16 mouse cellular contexts compared by ENCODE assay signal in genomic region chr4:133018263-133018798, GRCm38 (mm10). TPM values are rescaled to one million over a fixed set of nuclear protein-coding genes. Genes with fewer than 3 reads are reported as not detected.
DNase-seq lines count a peak whose midpoint lies in the region; ATAC-seq and TF ChIP-seq lines count a peak whose summit lies in the region.
"Had no signal": no experiment of that assay in that cellular context is flagged by ENCODE, and none has a peak within 500 bp of the region (broad histone marks: within the 10 kb centered on the region; RNA-seq: fewer than 3 reads in every experiment).

No protein-coding gene starts in this region.

- H3K36me3 ChIP-seq in heart, embryonic 13.5 days: peaks cover 20% of the 10 kb centered on the region; the same call in 1 of the 2 replicates
- peaks cover 9% of the 10 kb centered on the region for H3K36me3 ChIP-seq in limb, embryonic 13.5 days
- H3K36me3 ChIP-seq: midbrain, embryonic 15.5 days had no signal

- H3K27me3 ChIP-seq in heart, embryonic 13.5 days (replicated peaks): no peaks in the 10 kb centered on the region
- H3K27me3 ChIP-seq in limb, embryonic 13.5 days: no peaks in the 10 kb centered on the region
- H3K27me3 ChIP-seq: CH12.LX; midbrain, embryonic 15.5 days had no signal

- peaks cover 98% of the 10 kb centered on the region for H3K4me1 ChIP-seq in heart, embryonic 13.5 days
- peaks cover 99% of the 10 kb centered on the region for H3K4me1 ChIP-seq in limb, embryonic 13.5 days

- WGBS in heart, embryonic 13.5 days: 65% methylated on average over 3 of the region's 3 CpGs
- 67% methylated on average over 3 of the region's 3 CpGs for WGBS in limb, embryonic 13.5 days

- ATAC-seq in heart, embryonic 13.5 days (ENCODE audit: extremely low read depth, insufficient number of reproducible peaks, low FRiP score, low TSS enrichment): no peak
- no peak for ATAC-seq in limb, embryonic 13.5 days (ENCODE audit: low FRiP score, low read depth)
- ATAC-seq in megakaryocyte progenitor cell, adult 5-6 weeks (replicated peaks; ENCODE audit: poor library complexity): no peak
- ATAC-seq: forebrain, postnatal 0 days; inflammation-experienced regulatory T-cells, adult 6 months; midbrain, embryonic 15.5 days had no signal

- no peak overlapping the region for H3K4me2 ChIP-seq in heart, embryonic 13.5 days
- H3K4me2 ChIP-seq in limb, embryonic 13.5 days (replicated peaks): peak overlapping the region; percentile 98; the same call in 1 of the 2 replicates
- H3K4me2 ChIP-seq: midbrain, embryonic 15.5 days had no signal

- TF ChIP-seq CTCF in left cerebral cortex, adult 2 months (IDR thresholded peaks at IDR 0.05): no peak

- H3K27ac ChIP-seq in heart, embryonic 13.5 days (replicated peaks): peak overlapping the region; percentile 98; the same call in 1 of the 2 replicates
- H3K27ac ChIP-seq in left cerebral cortex, adult 2 months: peak overlapping the region; percentile 71
- H3K27ac ChIP-seq in limb, embryonic 13.5 days: no peak overlapping the region
- H3K27ac ChIP-seq: midbrain, embryonic 15.5 days had no signal

- H3K9me3 ChIP-seq in heart, embryonic 13.5 days: no peaks in the 10 kb centered on the region
- no peaks in the 10 kb centered on the region for H3K9me3 ChIP-seq in limb, embryonic 13.5 days
- H3K9me3 ChIP-seq: midbrain, embryonic 15.5 days had no signal

- peak overlapping the region; percentile 71 for H3K9ac ChIP-seq in heart, embryonic 13.5 days
- peak overlapping the region; percentile 19 for H3K9ac ChIP-seq in limb, embryonic 13.5 days
- H3K9ac ChIP-seq: forebrain, postnatal 0 days; midbrain, embryonic 15.5 days had no signal

- no peak overlapping the region for H3K4me3 ChIP-seq in heart, embryonic 13.5 days
- no peak overlapping the region for H3K4me3 ChIP-seq in left cerebral cortex, adult 2 months
- H3K4me3 ChIP-seq in limb, embryonic 13.5 days: no peak overlapping the region
- H3K4me3 ChIP-seq: midbrain, embryonic 15.5 days had no signal

- intact Hi-C loops in heart, postnatal 14 days (cut with DNase I): loop anchor here (10.0 kb wide), 1 partner anchor 96 kb away; no protein-coding TSS in a partner anchor
- intact Hi-C loops in left cerebral cortex, adult 2 months (cut with DNase I): no loop called here
- intact Hi-C loops in left cerebral cortex, postnatal 4 days (cut with DNase I): loop anchor here (10.0 kb wide), 1 partner anchor 196 kb away; the partner anchor contains the start of genes Cd164l2 and Gpr3

- peak; percentile 4 for DNase-seq in adrenal gland, adult 2 months
- no peak for DNase-seq in adrenal gland, postnatal 25 days
- DNase-seq in heart, postnatal 14 days: no peak
- no peak for DNase-seq in left cerebral cortex, adult 2 months (ENCODE audit: extremely low spot score in 1 of 2, low spot score in 2 of 2)
- no peak for DNase-seq in left cerebral cortex, postnatal 4 days
- DNase-seq: forebrain, postnatal 0 days; gastrocnemius, postnatal 25 days; right cerebral cortex, postnatal 14 days; thymus, postnatal 36 days had no signal

RNA-seq across cellular contexts. Expression of gene Ahdc1, which starts 7.3 kb away (rescaled TPM):
- 10 to 100 TPM; 64.3 to 88.3 TPM for total RNA-seq in adrenal gland, adult 2 months (2021)
- polyA plus RNA-seq in adrenal gland, adult 2 months (2012; rRNA removed): 78.1 and 88.7 TPM in 2 replicates
- 91.4 and 96.4 TPM in 2 replicates for total RNA-seq in adrenal gland, postnatal 25 days (2021)
- polyA plus RNA-seq in heart, embryonic 13.5 days (2015; fragmentation: Nextera tagmentation; extraction: Ambion mirVana): 6.5 and 6.9 TPM in 2 replicates
- total RNA-seq in heart, postnatal 14 days (2021): 10 to 100 TPM; 55.2 to 59.1 TPM
- total RNA-seq in left cerebral cortex, adult 2 months (2021): 100 to 1,000 TPM; 108 to 132 TPM
- total RNA-seq in left cerebral cortex, postnatal 4 days (2021): 100 to 1,000 TPM in 1 of 2 experiments, 10 to 100 TPM in 1; 94.1 to 102 TPM
- 11.3 and 11.5 TPM in 2 replicates for polyA plus RNA-seq in limb, embryonic 13.5 days (2015; fragmentation: Nextera tagmentation; extraction: Ambion mirVana)
- 4.1 and 5.3 TPM in 2 replicates for total RNA-seq in megakaryocyte progenitor cell, adult 5-6 weeks (2015)
- total RNA-seq in megakaryocyte progenitor cell, adult 5-6 weeks (2017): 0.81 and 3.8 TPM in 2 replicates

RNA-seq across cellular contexts. Expression of gene Fgr, which starts 44.4 kb away (rescaled TPM):
- total RNA-seq in adrenal gland, adult 2 months (2021): under 1 TPM; 0.29 to 0.93 TPM
- polyA plus RNA-seq in adrenal gland, adult 2 months (2012; rRNA removed): 0.29 and 0.56 TPM in 2 replicates
- total RNA-seq in adrenal gland, postnatal 25 days (2021): 0.33 TPM in 1 of 2 replicates, not detected in the other
- 0.21 and 0.23 TPM in 2 replicates for polyA plus RNA-seq in heart, embryonic 13.5 days (2015; fragmentation: Nextera tagmentation; extraction: Ambion mirVana)
- total RNA-seq in heart, postnatal 14 days (2021): under 1 TPM; 0.43 to 0.49 TPM
- under 1 TPM; 0.23 TPM for total RNA-seq in left cerebral cortex, adult 2 months (2021)
- under 1 TPM; 0.42 to 0.44 TPM for total RNA-seq in left cerebral cortex, postnatal 4 days (2021)
- polyA plus RNA-seq in limb, embryonic 13.5 days (2015; fragmentation: Nextera tagmentation; extraction: Ambion mirVana): 0.19 and 0.26 TPM in 2 replicates
- total RNA-seq in megakaryocyte progenitor cell, adult 5-6 weeks (2015): 3.2 and 3.4 TPM in 2 replicates
- total RNA-seq in megakaryocyte progenitor cell, adult 5-6 weeks (2017): 2.5 and 3.0 TPM in 2 replicates
- total RNA-seq: forebrain, postnatal 0 days; layer of hippocampus, postnatal 14 days had no signal

Comparison
In these comparisons a context has a peak if more than half of its experiments do, and no peak if none do; other contexts are left out.
1. RNA of gene Ahdc1, which starts 7.3 kb away (total RNA-seq): 108 to 132 TPM in left cerebral cortex, adult 2 months, 94.1 to 102 TPM in left cerebral cortex, postnatal 4 days, 91.4 to 96.4 TPM in adrenal gland, postnatal 25 days, 64.3 to 88.3 TPM in adrenal gland, adult 2 months and 55.2 to 59.1 TPM in heart, postnatal 14 days; 0.81 to 5.3 TPM in megakaryocyte progenitor cell, adult 5-6 weeks; every median in the first group is over 4 times any median in the second.